Mouse (Mus musculus) myocyte (in vitro differentiated cells): Measurements from ENCODE around the gene Cbl.

ENCODE experiments used
- E2F4 ChIP-seq: IDR thresholded peaks from one replicate; pipeline ENCODE4 v1.6.1; 2011; ENCODE audit warnings: mild to moderate bottlenecking, control low read depth, moderate library complexity; ENCODE audit not compliant: insufficient read depth
- MAX ChIP-seq: IDR thresholded peaks from one replicate; pipeline ENCODE4 v1.6.1; 2011; ENCODE audit warnings: low read depth, mild to moderate bottlenecking, control low read depth
- MYOG ChIP-seq, 3 experiments: IDR thresholded peaks; one replicate each; pipeline ENCODE4 v1.6.1; 2011; ENCODE audit warnings: control low read depth in 2 of 3, low read depth in 2 of 3, mild to moderate bottlenecking in 2 of 3; ENCODE audit not compliant: insufficient read length in 2 of 3, control insufficient read depth in 1 of 3, insufficient read depth in 1 of 3
- POLR2A ChIP-seq: IDR thresholded peaks from one replicate; pipeline ENCODE4 v1.6.1; 2011; ENCODE audit warnings: low read depth, mild to moderate bottlenecking, control low read depth, moderate library complexity; ENCODE audit not compliant: insufficient read length
- USF1 ChIP-seq: IDR thresholded peaks from one replicate; pipeline ENCODE4 v1.6.1; 2011; ENCODE audit warnings: low read depth, mild to moderate bottlenecking, control low read depth, moderate library complexity

DNA sequence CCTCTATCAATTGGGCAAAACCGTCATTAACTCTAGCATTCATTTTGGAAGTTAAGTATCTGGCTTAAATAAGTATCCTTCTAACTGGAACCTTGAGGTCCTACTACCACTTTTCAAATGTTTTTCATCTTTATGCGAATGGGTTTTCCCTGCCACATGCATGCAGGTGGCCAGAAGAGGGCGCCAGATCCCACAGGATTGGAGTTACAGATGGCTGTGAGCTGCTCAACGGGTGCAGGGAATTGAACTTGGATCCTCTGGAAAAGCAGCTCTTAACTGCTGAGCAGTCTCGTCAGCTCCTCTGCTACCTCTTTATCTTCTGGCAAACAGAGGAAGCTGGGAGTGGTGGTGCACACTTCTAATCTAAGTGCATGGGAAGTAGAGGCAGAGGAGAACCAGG is 114.8 kb downstream of the Cbl start:
- no peak for TF ChIP-seq E2F4
- TF ChIP-seq MAX: no peak
- TF ChIP-seq USF1: no peak
- TF ChIP-seq MYOG (IDR thresholded peaks at IDR 0.05; ENCODE audit: control insufficient read depth in 1 of 3, insufficient read depth in 1 of 3, insufficient read length in 2 of 3, low read depth in 2 of 3): no peak
- no peak for TF ChIP-seq POLR2A
